15 mouse cellular contexts compared by ENCODE assay signal in the genomic region with DNA sequence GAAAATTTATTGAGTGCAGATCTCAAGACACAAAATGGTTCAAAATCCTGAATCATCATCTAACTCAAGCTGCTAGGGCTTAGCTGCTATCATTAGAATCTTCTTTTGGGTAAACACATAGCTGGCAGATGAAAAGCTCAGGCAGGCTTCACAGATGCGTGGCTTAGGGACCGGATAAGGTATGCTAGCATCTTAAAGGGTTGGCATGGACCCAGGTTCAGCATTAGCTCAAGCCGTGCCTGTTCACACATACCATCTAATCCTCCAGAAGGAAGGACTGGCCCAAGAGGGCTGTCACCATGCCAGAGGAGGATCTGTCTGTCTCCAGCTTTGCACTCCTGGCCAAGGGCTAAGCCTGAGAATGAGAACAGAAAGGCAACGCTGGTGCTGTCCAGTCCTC. TPM values are rescaled to one million over a fixed set of nuclear protein-coding genes. Genes with fewer than 3 reads are reported as not detected.
DNase-seq lines count a peak whose midpoint lies in the region; ATAC-seq and TF ChIP-seq lines count a peak whose summit lies in the region.
"Had no signal": no experiment of that assay in that cellular context is flagged by ENCODE, and none has a peak within 500 bp of the region (broad histone marks: within the 10 kb centered on the region; RNA-seq: fewer than 3 reads in every experiment).

No protein-coding gene starts in this region.

- no peak overlapping the region for H3K4me3 ChIP-seq in hindbrain, embryonic 15.5 days
- H3K4me3 ChIP-seq in hindbrain, embryonic 12.5 days, result no peak overlapping the region
- H3K4me3 ChIP-seq in neural tube, embryonic 15.5 days (replicated peaks), result no peak overlapping the region
- no peak overlapping the region for H3K4me3 ChIP-seq in cerebellum, adult 2 months (replicated peaks; ENCODE audit: insufficient read depth, low read depth, low read length)
- no peak overlapping the region for H3K4me3 ChIP-seq in limb, embryonic 10.5 days
- H3K4me3 ChIP-seq: embryonic facial prominence, embryonic 13.5 days; heart, embryonic 10.5 days; hindbrain, embryonic 13.5 days; myocyte had no signal

- H3K4me1 ChIP-seq in hindbrain, embryonic 15.5 days (replicated peaks), result 0 out of 2 replicates have a peak, but pooled peaks cover 6% of the 10 kb centered on the region
- no peaks in the 10 kb centered on the region for H3K4me1 ChIP-seq in hindbrain, embryonic 12.5 days
- no peaks in the 10 kb centered on the region for H3K4me1 ChIP-seq in neural tube, embryonic 15.5 days
- peaks cover 19% of the 10 kb centered on the region for H3K4me1 ChIP-seq in cerebellum, adult 2 months (ENCODE audit: control insufficient read depth, insufficient read depth, low read length)
- peaks cover 4% of the 10 kb centered on the region; the same call in 1 of the 2 replicates for H3K4me1 ChIP-seq in limb, embryonic 10.5 days
- H3K4me1 ChIP-seq: embryonic facial prominence, embryonic 13.5 days; heart, embryonic 10.5 days; hindbrain, embryonic 13.5 days had no signal

- 73% methylated on average over 4 of the region's 4 CpGs for WGBS in hindbrain, embryonic 15.5 days
- whole genome bisulfite sequencing in hindbrain, embryonic 12.5 days, result 84% methylated on average over 4 of the region's 4 CpGs
- 66% methylated on average over 4 of the region's 4 CpGs for WGBS in neural tube, embryonic 15.5 days
- WGBS in cerebellum, adult 2 months, result 7% methylated on average over 4 of the region's 4 CpGs
- WGBS in limb, embryonic 10.5 days, result 89% methylated on average over 4 of the region's 4 CpGs

- no peak overlapping the region for H3K9ac ChIP-seq in hindbrain, embryonic 15.5 days
- no peak overlapping the region for H3K9ac ChIP-seq in hindbrain, embryonic 12.5 days
- no peak overlapping the region for H3K9ac ChIP-seq in neural tube, embryonic 15.5 days (replicated peaks)
- H3K9ac ChIP-seq: embryonic facial prominence, embryonic 13.5 days; hindbrain, embryonic 13.5 days; liver, embryonic 14.5 days had no signal

- H3K4me2 ChIP-seq in hindbrain, embryonic 15.5 days, result no peak overlapping the region
- H3K4me2 ChIP-seq in hindbrain, embryonic 12.5 days (replicated peaks), result no peak overlapping the region
- no peak overlapping the region for H3K4me2 ChIP-seq in neural tube, embryonic 15.5 days
- H3K4me2 ChIP-seq: embryonic facial prominence, embryonic 13.5 days; hindbrain, embryonic 13.5 days had no signal

- H3K9me3 ChIP-seq in hindbrain, embryonic 15.5 days, result no peaks in the 10 kb centered on the region
- no peaks in the 10 kb centered on the region for H3K9me3 ChIP-seq in hindbrain, embryonic 12.5 days (replicated peaks)
- no peaks in the 10 kb centered on the region for H3K9me3 ChIP-seq in neural tube, embryonic 15.5 days (replicated peaks)
- no peaks in the 10 kb centered on the region for H3K9me3 ChIP-seq in limb, embryonic 10.5 days (replicated peaks)
- H3K9me3 ChIP-seq: embryonic facial prominence, embryonic 13.5 days; heart, embryonic 10.5 days; hindbrain, embryonic 13.5 days had no signal

- H3K27me3 ChIP-seq in hindbrain, embryonic 15.5 days, result 0 out of 2 replicates have a peak, but pooled peaks cover 2% of the 10 kb centered on the region
- H3K27me3 ChIP-seq in hindbrain, embryonic 12.5 days, result no peaks in the 10 kb centered on the region
- no peaks in the 10 kb centered on the region for H3K27me3 ChIP-seq in neural tube, embryonic 15.5 days (replicated peaks)
- no peaks in the 10 kb centered on the region for H3K27me3 ChIP-seq in cerebellum, adult 2 months (ENCODE audit: control insufficient read depth, insufficient read depth, low read length)
- H3K27me3 ChIP-seq in limb, embryonic 10.5 days (ENCODE audit: low read depth, poor library complexity, severe bottlenecking), result no peaks in the 10 kb centered on the region
- H3K27me3 ChIP-seq: embryonic facial prominence, embryonic 13.5 days; hindbrain, embryonic 13.5 days had no signal

- no peak for ATAC-seq in hindbrain, embryonic 15.5 days (ENCODE audit: low FRiP score, low read depth)
- ATAC-seq in hindbrain, embryonic 12.5 days (ENCODE audit: low FRiP score), result no peak
- ATAC-seq in neural tube, embryonic 15.5 days (ENCODE audit: low FRiP score), result no peak

- TF ChIP-seq POLR2A in cerebellum, adult 2 months (IDR thresholded peaks at IDR 0.05; ENCODE audit: borderline replicate concordance, insufficient read depth, low read length), result no peak

- intact Hi-C loops in left cerebral cortex, postnatal 4 days (cut with DNase I), result no loop called here

- DNase-seq in neural tube, embryonic 10.5 days (ENCODE audit: extremely low spot score, low spot score), result no peak
- DNase-seq in cerebellum, adult 2 months, result peak; percentile 80 to 84
- DNase-seq in left cerebral cortex, postnatal 4 days, result peak; percentile 91
- no peak for DNase-seq in limb, embryonic 10.5 days (ENCODE audit: low spot score)
- DNase-seq in kidney, postnatal 10 days, result no peak
- DNase-seq: lung, postnatal 4 days; thymus, postnatal 4 days had no signal

- TF ChIP-seq CTCF in cerebellum, adult 2 months (IDR thresholded peaks at IDR 0.05; ENCODE audit: borderline replicate concordance, insufficient read depth, low read depth, low read length), result no peak

- H3K36me3 ChIP-seq in hindbrain, embryonic 15.5 days, result no peaks in the 10 kb centered on the region
- H3K36me3 ChIP-seq in hindbrain, embryonic 12.5 days, result no peaks in the 10 kb centered on the region
- no peaks in the 10 kb centered on the region for H3K36me3 ChIP-seq in neural tube, embryonic 15.5 days
- no peaks in the 10 kb centered on the region for H3K36me3 ChIP-seq in limb, embryonic 10.5 days
- H3K36me3 ChIP-seq: embryonic facial prominence, embryonic 13.5 days; heart, embryonic 10.5 days; hindbrain, embryonic 13.5 days had no signal

- 0 out of 2 replicates have a peak overlapping the region, but pooled peaks have one; percentile 25 for H3K27ac ChIP-seq in hindbrain, embryonic 15.5 days (replicated peaks)
- no peak overlapping the region for H3K27ac ChIP-seq in hindbrain, embryonic 12.5 days
- H3K27ac ChIP-seq in neural tube, embryonic 15.5 days (replicated peaks), result 0 out of 2 replicates have a peak overlapping the region, but pooled peaks have one; percentile 23
- peak overlapping the region; percentile 0; the same call in 1 of the 2 replicates for H3K27ac ChIP-seq in cerebellum, adult 2 months (ENCODE audit: insufficient read depth, low read length)
- no peak overlapping the region for H3K27ac ChIP-seq in limb, embryonic 10.5 days
- H3K27ac ChIP-seq: embryonic facial prominence, embryonic 13.5 days; heart, embryonic 10.5 days; hindbrain, embryonic 13.5 days; liver, embryonic 14.5 days had no signal

RNA-seq across cellular contexts. Expression of gene Nell2, which starts 8.4 kb away (rescaled TPM):
- 169 and 176 TPM in 2 replicates for polyA plus RNA-seq in hindbrain, embryonic 15.5 days (2015; fragmentation: Nextera tagmentation; extraction: Ambion mirVana)
- 115 and 119 TPM in 2 replicates for polyA plus RNA-seq in hindbrain, embryonic 12.5 days (2016; fragmentation: Nextera tagmentation; extraction: Ambion mirVana)
- polyA plus RNA-seq in neural tube, embryonic 15.5 days (2015; fragmentation: Nextera tagmentation; extraction: Ambion mirVana), result 168 and 194 TPM in 2 replicates
- 141 and 163 TPM in 2 replicates for polyA plus RNA-seq in cerebellum, adult 2 months (2012; rRNA removed)
- 100 to 1,000 TPM; 415 to 438 TPM for total RNA-seq in left cerebral cortex, postnatal 4 days (2021)
- polyA plus RNA-seq in limb, embryonic 10.5 days (2016; fragmentation: Nextera tagmentation; extraction: Ambion mirVana), result 2.8 and 4.1 TPM in 2 replicates

Comparison
In these comparisons a context has a peak if more than half of its experiments do, and no peak if none do; other contexts are left out.
1. H3K27ac ChIP-seq: peak in hindbrain, embryonic 15.5 days (single experiment), neural tube, embryonic 15.5 days (single experiment) and cerebellum, adult 2 months (single experiment); none in hindbrain, embryonic 12.5 days (single experiment) and limb, embryonic 10.5 days (single experiment).
2. DNase-seq: peak in cerebellum, adult 2 months (2 of 2) and left cerebral cortex, postnatal 4 days (single experiment); none in neural tube, embryonic 10.5 days (single experiment), limb, embryonic 10.5 days (single experiment) and kidney, postnatal 10 days (single experiment).
3. RNA of gene Nell2, which starts 8.4 kb away (polyA plus RNA-seq): 168 to 194 TPM in neural tube, embryonic 15.5 days, 169 to 176 TPM in hindbrain, embryonic 15.5 days, 141 to 163 TPM in cerebellum, adult 2 months and 115 to 119 TPM in hindbrain, embryonic 12.5 days; 2.8 to 4.1 TPM in limb, embryonic 10.5 days; every median in the first group is over 10 times any median in the second.